Mouse (Mus musculus): ENCODE data around the gene Mtnr1a.
A peak's percentile ranks its signal among the peaks of the same experiment; 100 is the strongest.

The Mtnr1a gene

DNA sequence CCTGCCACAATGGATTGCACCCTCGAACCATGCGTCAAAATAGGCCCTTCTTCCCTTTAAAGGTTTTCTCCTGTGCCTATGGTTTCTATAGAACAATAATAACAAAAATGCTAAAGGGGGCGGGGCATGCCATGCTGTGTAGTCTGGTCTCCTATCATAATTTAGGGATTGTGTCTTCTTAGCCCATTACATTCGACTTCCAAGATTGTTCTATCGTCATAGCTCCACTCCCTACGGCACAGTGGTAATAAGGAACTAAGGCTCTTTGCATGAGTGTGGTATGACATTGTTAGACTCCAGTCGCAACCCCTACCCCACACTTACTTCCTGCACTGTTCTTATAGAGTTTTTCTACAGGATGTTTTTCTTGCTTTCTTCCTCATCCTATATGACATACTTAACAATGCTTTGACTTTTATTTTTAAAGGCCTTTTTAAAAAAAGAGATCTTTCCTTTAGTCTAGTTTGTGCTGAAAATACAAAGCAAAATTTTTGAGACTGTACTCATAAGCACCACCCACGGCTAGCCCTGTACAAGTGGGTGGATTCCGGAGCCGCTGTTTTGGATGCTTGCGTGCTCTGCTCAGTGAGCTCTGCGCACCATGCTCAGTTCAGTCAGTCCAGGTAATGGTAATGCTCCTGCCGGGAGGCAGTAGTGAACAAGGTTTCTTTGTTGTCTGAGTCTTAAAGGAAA, 40.6 kb downstream of the Mtnr1a start:
- DNase-seq (ENCODE audit: extremely low spot score, low spot score) = peak; percentile 17

DNA sequence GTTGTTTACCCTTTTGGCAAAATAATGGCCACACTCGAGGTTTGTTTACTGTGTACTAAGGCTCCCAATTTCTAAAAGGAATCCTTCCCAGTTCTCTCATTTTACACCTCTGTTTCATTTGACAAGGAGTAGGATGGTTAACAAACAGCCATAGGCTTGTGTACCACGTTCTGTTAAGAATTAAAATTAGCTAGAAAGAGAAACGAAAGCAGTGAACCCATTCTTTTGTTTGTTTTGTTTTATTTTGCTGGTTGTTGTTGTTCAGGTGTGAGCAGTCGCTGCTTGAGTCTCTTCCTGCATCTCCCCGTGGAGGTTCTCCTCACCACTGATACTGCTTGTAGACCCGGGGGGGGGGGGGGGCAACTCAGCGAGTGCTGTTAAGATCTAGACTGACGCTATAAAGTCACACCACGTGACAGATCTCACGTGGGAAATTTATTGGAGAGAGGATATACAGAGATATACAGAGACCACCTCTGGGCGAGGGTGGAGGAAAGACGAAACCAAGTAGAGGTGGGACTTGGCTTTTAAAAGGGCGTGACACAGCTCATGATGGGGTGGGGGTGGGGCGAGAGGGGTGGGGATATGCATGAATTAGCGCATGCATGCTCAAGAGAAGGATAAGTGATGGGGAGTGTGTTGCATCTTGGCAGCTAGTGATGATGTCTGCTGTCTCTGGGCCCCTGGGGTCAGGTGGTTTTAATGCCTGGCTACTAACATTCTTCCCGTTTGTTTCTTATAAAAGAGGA, 41.3 kb downstream of the Mtnr1a start:
- no peak for DNase-seq (ENCODE audit: extremely low spot score, low spot score)

DNA sequence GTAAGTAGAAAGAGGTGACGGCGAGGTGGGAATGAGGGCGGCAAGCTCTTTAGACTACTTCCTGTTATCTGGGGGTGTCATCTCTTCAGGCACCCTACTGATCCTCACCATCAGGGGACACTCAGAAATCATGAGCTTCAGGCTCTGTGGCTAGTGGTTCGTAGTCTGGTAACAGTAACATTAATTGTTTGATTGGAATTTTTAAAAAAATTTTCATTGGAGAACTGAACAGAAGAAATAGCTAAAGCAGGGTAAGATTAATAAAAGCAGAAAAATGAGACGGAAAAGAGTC, 41.8 kb downstream of the Mtnr1a start:
- DNase-seq (ENCODE audit: extremely low spot score, low spot score) = no peak

DNA sequence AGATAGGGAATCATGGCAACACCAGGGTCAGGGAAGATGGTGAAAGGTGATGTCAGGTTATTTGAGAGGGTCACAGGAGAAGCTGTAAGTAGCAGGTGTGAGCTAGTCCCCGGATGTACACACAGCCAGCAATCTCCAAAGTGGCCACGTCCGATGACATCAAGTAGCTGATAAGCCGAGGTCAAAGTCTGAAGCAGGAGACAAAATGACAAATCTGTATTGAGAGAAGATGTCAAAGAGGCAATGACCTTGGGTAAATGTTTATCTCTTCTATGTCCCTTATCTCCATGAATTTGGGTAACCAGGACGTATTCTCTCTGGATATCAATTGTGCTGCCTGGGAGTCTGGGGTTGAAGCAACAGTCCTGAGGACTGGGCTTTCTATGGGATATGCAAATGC, 42.9 kb downstream of the Mtnr1a start:
- no peak for DNase-seq (ENCODE audit: extremely low spot score, low spot score)

DNA sequence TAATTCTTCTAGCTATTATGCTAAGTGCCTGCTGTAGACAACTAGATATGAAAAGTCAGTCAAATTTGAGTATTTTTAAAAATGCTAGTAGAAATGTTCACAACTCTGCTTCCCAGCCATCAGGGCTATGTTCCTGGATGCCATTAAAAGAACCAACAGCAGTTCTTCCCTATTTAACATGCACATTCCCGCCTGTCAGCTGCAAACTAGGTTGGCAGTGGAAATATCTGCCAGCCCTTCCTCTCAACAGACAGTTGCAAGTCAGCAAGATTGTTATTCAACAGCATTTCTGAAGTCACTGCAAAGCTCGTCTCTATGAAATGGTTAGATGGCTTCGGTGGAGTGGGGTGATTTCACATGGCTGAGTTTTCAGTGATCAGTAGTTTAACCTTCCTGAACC, 48.7 kb downstream of the Mtnr1a start:
- no peak for DNase-seq (ENCODE audit: extremely low spot score, low spot score)

DNA sequence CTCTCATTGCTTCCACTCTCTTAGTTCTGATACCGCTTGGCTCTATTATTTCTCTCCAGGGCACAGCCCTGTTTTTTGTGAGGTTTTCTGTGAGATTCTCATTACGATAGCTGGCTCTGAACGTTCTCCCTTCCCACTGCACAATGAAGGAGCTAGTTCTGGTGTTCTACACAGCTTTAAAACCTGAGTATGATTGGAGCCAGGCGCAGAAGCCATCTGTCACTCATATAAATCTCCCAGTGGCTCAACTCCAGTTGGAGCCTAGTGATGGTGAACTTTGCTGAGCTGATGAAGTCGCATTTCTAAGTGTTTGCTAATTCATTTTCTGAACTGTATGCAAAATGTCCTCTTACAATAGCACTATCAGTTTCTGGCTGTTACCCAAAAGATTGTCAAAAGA, 56.7 kb downstream of the Mtnr1a start:
- DNase-seq (ENCODE audit: extremely low spot score, low spot score) = no peak

Measured in neural tube, embryonic 10.5 days (tissue).